Mouse (Mus musculus) left cerebral cortex, adult 18-20 months (tissue): Measurements from ENCODE around the gene Tsc22d4. TPM values are rescaled to one million over a fixed set of nuclear protein-coding genes. Genes with fewer than 3 reads are reported as not detected.

ENCODE experiments used
- DNase-seq, 2 experiments: peaks; one replicate each; pipeline ENCODE4 v3.0.0; 2021 to 2022; ENCODE audit warnings: low spot score in 2 of 2, mixed read lengths in 1 of 2
- total RNA-seq, 2 experiments: library from RNA; stranded (reverse); gene quantifications; 2 replicates each; pipeline ENCODE4 v1.2.3; 2021

Gene Tsc22d4
- total RNA-seq, 2 experiments from 2014 or later: 139 to 145 TPM

DNA sequence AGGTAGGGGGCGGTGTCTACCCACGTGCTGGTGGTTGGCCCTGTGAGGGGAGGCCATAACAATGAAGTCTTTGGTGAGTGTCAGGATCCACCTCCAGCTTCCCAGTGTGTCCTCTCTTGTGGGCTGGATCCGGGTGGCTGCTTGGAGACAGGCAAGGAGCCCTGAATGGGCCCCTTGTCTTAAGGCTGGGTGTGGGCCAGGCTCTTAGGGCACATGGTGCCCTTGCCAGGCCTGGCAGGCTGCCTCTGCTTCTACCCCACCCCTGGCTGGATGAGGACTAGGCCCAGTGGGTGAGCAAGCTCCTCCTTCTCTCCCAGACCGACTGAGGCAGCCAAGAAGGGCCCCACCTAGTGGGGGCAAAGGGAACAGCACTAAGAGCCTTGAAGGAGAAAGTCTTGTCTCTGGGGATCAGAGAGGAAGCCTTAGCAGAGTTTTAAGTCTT lies 14.5 kb downstream of the Tsc22d4 start:
- peak; percentile 83 for DNase-seq

- DNase-seq: no peak
Observed at GRCm38 (mm10) chr5:137764609-137765340, 19.2 kb downstream of the Tsc22d4 start.

DNA sequence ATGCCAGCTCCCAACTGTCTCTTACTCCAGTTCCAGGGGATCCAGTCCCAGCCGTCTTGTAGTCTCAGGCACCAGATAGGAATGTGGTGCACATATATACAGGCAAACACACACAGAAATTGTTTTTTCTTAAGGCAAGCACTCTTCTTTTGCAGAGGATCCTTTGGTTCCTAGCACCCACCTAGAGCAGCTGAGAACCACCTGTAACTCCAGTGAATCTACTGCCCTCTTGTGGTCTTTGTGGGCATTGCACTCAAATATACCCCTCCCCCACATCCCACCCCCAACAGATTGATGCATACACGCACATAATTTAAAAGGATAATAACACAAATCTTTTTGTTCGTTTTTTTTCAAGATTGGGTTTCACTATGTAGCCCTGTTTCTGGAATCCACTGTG lies 20.7 kb downstream of the Tsc22d4 start:
- no peak for DNase-seq

GRCm38 (mm10) chr5:137768475-137768874 lies 22.9 kb downstream of the Tsc22d4 start:
- DNase-seq: no peak

GRCm38 (mm10) chr5:137770709-137771108 lies 25.2 kb downstream of the Tsc22d4 start:
- no peak for DNase-seq

- DNase-seq: no peak
Observed at GRCm38 (mm10) chr5:137772755-137773154, 27.2 kb downstream of the Tsc22d4 start.

DNA sequence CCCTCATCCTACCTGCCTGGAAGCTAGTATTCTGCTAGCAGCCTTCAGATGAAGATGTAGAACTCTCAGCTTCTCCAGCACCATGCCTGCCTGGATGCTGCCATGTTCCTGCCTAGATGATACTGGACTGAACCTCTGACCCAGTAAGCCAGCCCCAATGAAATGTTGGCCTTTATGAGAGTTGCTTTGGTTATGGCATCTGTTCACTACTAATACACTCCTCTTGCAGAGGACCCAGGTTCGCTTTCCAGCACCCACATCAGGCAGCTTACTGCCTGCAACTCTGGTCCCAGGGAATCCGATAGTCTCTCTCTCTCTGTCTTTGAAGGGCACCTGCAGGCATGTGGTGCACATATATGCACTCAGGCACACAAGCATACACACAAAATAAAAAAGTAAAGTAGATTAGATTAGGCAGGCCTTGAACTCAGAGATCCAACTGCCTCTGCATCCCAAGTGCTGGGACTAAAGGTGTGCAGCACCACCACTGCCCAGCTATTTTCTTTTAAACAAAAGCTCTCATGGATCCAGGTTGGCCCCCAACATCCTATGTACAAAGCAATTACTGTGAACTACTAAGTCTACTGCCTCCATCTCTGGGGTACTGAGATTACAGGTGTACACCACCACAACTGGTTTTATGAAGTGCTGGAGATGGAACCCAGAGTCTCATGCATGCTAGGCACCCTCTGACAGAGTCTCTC lies 30.2 kb downstream of the Tsc22d4 start:
- DNase-seq: no peak

DNA sequence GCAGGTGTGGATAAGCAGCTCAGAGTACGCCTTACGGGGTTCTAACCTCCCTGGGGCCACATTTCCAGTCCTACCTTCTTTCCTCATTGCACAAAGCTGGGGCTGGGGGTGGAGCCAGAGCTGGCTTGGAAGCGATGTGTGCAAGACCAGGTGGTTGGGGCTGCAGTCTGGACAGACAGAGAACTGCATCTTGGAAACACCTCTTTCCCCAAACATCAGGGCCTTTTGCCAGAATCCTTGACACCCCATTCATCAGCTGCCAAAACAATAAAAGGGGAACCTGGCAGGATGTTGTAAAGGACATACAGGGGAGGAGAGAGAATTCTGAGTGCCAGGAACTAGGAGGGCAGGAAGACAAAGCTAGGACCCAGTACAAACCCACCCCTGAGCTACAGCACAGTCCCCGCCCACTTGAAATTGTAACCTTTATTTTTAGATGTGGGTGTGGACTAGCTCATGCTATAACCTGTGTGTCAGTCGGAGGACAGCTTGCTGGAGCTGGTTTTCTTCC lies 30.9 kb downstream of the Tsc22d4 start:
- DNase-seq: no peak

DNA sequence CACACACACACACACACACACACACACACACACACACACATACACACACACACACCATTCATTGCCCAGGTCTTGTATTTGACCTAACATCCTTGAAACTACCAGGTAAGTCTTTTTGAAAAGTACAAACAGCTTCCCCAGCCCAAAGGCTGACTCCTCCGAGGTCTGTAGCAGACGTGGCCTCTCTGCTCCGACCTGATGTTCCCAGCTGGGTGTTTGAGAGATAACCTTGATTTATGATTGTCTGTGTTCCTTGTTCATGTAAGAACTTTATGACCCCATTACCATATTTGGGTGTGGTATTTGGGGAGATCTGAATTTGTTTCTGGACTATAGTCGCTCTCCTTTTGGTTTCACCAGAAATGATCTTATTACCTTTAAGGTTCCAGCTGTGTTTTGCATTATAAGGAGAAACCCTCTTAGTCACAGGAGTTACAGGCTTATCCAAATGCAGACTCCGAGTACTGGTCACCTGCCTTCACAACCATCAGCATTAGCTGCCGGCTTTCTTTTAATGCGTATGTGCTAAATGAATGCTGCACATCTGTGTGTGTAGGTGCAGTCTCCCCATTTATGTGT lies 31.8 kb downstream of the Tsc22d4 start:
- DNase-seq: no peak

GRCm38 (mm10) chr5:137778635-137779034 lies 33.1 kb downstream of the Tsc22d4 start, which contains the start of gene Ppp1r35:
Ppp1r35 (plus strand) TSS chr5:137778849.
- peak; percentile 96 to 98 for DNase-seq

DNA sequence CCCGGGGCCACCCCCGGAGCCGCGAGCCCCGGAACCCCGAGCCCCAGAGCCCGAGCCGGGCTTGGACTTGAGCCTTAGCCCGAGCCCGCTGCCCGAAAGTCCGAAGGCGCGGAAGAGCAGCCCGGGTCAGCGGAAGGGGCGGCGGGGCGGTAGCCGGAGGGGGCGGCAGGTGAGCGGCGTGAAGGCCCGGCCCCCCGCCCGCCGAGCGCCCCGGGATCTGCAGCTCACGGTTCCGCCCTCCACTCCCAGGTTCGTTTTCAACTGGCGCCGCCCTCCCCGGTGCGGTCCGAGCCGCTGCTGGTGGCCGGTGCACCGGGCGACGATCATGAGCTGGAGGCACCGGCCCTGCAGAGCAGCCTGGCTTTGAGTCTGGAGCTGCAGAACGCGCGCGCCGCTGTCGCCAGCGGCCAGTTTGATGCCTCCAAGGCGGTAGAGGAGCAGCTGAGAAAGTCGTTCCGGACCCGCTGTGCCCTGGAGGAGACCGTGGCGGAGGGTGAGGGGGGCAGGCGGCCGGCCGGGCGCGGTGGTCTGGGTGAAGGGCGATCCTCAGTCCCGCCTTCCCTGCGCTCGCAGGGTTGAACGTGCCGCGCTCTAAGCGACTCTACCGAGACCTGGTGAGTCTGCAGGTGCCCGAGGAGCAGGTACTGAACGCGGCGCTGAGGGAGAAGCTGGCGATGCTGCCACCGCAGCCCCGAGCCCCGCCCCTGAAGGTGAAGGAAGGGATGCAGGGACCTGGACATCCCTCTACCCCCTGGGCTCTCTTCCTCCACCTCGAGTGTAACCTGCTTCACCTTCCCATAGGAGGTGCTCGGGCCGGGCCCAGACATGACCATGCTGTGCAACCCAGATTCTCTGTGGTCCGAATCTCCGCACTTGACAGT lies 33.8 kb downstream of the Tsc22d4 start:
- peak in 1 of 2 experiments; percentile 34 for DNase-seq

- DNase-seq: no peak
Observed at GRCm38 (mm10) chr5:137781661-137782060, 36.1 kb downstream of the Tsc22d4 start.

DNA sequence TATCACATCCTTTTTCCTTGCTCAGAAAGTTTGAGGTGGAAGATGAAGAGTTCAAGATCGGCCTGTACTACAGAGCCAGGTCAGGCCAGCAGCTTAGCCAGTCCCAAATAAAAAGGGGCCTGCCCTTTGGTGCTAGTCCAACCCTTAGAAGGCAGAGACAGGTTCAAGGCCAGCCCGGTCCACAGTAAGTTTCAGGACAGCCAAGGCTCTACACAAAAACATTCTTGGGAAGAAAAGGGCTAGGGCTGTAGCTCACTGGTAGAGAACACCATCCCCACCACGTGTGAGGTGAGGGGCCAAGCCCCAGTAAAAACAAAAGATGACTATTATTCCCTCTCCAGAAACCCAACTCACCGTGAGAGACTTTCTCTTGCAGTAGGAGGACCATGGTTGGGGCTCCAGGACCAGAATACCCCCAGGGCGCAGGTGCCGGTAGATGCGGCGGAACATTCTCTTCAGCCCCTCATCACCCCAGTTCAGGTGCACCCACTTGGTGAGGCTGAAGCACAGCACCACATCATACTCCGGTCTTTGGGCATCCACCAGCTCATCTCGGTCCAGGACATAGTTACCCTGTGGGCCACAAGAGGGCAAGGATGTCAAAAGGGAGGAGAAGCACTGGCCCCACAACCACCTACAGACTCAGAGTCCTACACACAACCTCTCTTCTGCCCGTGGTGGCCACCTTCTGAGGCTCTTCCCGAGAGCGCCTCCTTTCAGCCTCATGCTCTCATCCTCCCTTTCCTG lies 37.4 kb downstream of the Tsc22d4 start:
- DNase-seq: no peak

GRCm38 (mm10) chr5:137783901-137784540 lies 38.5 kb downstream of the Tsc22d4 start:
- no peak for DNase-seq

GRCm38 (mm10) chr5:137784546-137784945 lies 39.0 kb downstream of the Tsc22d4 start:
- DNase-seq: no peak

- peak in 1 of 2 experiments; percentile 60 for DNase-seq
Observed at GRCm38 (mm10) chr5:137785164-137786031, 39.9 kb downstream of the Tsc22d4 start.

DNA sequence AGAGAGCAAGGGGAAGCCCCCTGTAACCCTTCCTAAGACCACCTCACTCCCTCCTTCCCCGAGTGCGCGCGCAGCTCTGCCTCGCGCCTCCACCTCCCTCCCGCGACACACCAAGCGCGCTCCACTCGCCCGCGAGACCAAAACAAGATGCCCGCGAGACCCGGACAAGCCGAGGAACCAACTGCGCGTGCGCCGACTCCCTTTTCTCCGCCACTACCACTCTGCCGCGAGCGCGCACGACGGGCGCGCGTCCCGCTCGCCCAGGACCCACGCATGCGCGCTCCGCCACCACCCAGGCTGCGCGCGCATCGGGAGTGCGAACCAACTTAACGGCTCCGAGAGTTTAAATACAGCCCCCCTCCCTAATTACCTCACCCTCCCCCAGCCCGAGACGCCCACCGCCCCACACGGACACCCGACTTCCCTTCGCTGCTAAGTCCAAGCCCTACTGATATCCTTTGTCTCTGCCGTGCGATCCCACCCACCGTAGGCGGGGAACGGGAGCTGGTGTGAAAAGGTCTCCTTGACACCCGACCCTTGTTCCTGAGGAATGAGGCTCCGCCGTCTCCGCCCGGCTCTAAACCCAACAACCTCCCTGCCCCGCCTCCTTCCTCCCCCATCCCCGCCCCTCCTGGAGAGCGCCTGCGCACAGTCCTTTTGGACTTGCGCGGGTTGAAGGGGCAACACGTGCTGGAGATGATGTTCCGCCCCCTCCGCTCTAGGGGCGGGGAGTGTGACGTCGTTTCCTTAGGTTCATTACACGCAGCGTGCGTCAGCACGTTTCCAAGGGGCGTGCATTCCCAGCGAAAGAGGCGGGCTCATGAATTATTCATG lies 40.8 kb downstream of the Tsc22d4 start:
- DNase-seq: peak; percentile 99
